Mouse (Mus musculus) G1E (cell line): ENCODE measurements at regions not wholly inside any gene's neighbourhood (a gene's known extent, or its start where the extent isn't known, plus 50 kb on each side); places are given as distances from the start of the nearest gene placed in this dataset.

Experiments
- CTCF ChIP-seq: IDR thresholded peaks from 2 replicates; pipeline ENCODE4 v1.5.1; 2012; ENCODE audit warnings: low read depth, low read length, inconsistent platforms, mixed read lengths
- GATA1 ChIP-seq: IDR thresholded peaks from 2 replicates; pipeline ENCODE4 v1.6.1; 2012; ENCODE audit warnings: borderline replicate concordance, low read length, inconsistent platforms, mixed read lengths
- GATA2 ChIP-seq: IDR thresholded peaks from 2 replicates; pipeline ENCODE4 v1.6.1; 2012; ENCODE audit warnings: low read depth, low read length, inconsistent platforms, borderline replicate concordance
- TAL1 ChIP-seq: conservative IDR thresholded peaks from 2 replicates; pipeline ENCODE4 v1.6.1; 2012; ENCODE audit warnings: low read depth, low read length, inconsistent platforms, mixed read lengths

- TF ChIP-seq CTCF, result no peak
- TF ChIP-seq TAL1, result no peak
- TF ChIP-seq GATA1, result no peak
- no peak for TF ChIP-seq GATA2
Observed at GRCm38 (mm10) chr17:88270896-88271295, 169.6 kb upstream of the Foxn2 start.
